Mouse (Mus musculus) urinary bladder, adult 2 months (tissue): Measurements from ENCODE around the gene Npdc1. TPM values are rescaled to one million over a fixed set of nuclear protein-coding genes. Genes with fewer than 3 reads are reported as not detected.
"Not testable (repeated sequence)": the region's sequence is repeated elsewhere in the genome, so short reads cannot be mapped to it uniquely, and the experiment has no call there.

Experiments
- DNase-seq: peaks from one replicate; pipeline ENCODE4 v3.0.0; 2022; ENCODE audit warnings: low spot score
- polyA plus RNA-seq: library from polyadenylated mRNA; depleted of rRNA; stranded (reverse); fragments of >200 nt; gene quantifications from 2 replicates; pipeline ENCODE4 v1.2.3, GENCODE M21; 2012

Npdc1 gene
- polyA plus RNA-seq, 1 experiment: 103 TPM

DNA sequence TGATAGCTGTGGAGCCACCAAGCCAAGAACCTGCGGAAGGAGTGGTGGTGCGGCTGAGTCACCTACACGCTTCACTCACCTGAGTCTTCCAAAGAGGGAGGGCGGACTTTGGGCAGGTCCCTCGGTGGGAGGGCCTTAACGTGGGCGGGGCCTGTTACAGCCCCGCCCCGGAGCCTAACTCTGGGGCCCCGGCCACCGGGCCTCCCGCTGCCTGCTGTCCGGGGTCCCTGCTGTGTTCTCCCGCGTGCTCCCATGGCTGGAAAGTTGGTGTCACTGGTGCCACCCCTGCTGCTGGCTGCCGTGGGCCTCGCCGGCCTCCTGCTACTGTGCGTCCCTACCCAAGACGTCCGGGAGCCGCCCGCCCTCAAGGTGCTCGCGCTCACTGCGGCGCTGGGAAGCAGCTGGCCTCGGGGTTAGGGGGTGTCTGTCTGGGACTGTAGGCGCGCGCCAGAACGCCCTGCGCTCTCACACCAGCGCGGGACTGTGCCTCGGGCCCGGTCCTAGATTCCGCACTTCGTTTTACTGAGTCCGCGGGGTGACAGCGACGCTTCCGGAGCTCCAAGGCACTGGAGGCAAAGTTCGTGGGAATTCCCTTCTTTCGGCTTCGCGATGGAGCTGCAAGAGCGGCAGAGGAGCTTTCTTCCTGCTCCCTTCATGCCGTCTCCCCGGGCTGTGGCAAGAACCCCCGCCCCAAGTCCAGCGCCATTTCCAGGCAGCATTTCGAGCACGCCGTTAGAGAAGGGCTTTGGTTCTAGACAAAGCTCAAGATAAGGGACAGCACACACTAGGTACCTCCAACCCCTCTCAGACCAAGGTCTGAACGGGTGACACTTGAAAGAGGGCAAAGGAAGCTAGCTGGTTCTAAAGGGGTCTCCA, 3.2 kb upstream of the Npdc1 start, which contains the start of gene Entpd2:
TSS of gene Entpd2 (plus strand) at position 154 of the 876 bp plus-strand sequence.
- DNase-seq: peak; percentile 60

DNA sequence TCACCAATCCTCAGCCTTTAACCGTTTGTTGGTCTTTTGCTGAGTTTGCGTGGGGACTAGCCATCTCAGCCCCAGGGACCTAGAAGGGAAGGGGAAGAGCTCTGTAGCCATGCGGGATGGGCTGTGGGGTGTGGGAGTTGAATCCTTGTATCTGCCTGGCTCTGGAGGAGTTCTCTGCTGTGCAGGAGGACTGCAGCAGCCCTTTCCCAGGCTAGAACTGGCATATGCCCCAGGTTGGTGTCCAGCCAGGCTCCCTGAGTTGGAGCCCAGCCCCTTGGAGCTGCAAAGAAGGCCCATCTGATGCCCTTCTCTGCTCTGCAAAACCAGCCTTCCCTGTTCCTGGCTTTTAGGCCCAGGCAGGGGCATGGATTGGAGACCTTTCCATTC, 2.6 kb upstream of the Npdc1 start:
- no peak for DNase-seq

DNA sequence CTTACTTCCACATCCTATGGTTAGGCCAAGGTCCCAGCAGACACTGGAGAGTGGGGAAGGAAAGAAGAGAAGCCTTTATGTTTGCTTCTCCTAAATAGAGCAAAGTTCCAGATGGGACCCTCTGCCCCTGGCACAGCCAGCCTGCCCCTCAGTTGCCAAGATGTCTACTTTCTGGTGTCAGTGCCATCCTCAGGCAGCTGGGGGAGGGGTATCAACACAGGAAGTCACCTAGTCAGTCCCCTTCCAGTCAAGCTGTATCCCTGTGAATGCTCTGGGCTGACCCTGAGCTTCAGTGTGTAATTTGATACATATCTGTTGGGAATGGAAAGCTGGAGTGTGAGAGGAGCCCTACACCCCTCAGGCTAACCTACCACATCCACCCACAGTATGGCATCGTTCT, 2.1 kb upstream of the Npdc1 start:
- no peak for DNase-seq

DNA sequence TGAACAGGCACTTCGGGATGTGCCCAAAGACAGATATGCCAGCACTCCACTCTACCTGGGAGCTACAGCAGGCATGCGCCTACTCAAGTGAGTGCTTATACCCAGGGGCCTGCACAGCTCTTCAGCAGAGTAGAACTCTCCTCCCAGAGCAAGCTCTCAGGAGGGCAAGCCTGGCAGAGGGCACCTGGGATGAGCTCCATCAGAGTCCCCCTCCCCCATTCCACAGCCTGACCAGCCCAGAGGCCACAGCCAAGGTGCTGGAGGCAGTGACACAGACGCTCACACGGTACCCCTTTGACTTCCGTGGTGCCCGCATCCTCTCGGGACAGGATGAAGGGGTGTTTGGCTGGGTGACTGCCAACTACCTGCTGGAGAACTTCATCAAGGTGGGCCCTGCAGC, 1.1 kb upstream of the Npdc1 start:
- DNase-seq: no peak

DNA sequence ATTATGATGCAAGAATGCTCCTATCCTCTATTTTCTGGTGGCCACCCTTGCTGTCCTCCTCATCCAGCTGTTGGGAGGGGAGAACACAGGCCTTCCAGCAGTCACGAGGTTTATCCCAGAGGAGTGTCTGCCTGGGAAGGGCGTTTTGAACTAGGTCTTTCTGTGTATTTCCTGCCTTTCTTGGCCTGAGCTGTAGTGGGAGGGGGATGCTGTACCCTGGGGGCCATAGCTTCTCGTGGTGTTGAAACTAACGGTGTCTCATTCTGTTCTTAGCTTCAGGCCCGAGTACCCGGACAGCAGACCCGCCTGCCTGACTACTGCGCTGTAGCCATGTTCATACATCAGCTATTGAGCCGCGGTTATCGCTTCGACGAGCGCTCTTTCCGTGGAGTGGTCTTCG, 1.1 kb downstream of the Npdc1 start:
- no peak for DNase-seq

DNA sequence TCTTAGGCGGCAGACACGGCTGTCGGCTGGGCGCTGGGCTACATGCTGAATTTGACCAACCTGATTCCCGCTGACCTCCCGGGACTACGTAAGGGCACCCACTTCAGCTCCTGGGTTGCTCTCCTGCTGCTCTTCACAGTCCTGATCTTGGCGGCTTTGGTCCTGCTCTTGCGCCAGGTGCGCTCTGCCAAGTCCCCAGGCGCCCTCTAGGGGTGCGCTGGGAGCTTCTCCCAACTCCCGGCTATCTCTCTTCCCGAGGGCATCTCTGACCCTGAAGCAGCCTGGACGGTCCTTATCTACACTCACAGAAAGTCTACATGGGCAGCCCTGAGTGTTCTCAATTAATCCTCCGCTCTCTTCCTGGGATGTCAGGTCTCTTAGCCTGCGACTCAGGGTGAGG, 1.6 kb downstream of the Npdc1 start:
- no peak for DNase-seq

DNA sequence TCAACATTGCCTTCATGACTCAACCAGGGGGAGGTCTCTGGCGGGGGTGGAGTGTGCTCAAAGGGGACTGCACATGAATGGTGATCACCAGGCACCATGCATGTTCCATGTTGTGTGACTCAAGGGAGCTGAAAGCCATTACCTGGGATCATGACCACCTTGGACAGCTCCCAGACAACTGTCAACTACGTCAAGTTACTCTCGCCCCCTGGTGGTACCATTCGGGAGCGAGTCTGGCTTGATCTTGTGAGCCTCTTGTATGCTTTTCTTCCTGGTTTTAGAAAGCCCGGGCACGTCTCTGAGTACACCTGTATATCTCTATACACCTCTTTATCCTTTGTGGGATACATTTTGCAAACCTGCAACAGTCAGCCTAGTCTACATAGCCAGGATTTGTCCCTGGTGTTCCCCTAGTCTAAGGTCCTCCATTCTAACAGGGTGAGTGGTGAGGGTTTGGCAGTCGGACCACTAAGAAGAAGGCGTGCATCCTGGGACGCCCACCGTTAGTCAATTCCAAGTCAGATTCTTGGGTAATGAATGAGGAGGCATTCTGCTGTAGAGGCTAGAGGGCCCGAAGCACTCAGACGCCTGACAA, 3.3 kb downstream of the Npdc1 start:
- DNase-seq: no peak

DNA sequence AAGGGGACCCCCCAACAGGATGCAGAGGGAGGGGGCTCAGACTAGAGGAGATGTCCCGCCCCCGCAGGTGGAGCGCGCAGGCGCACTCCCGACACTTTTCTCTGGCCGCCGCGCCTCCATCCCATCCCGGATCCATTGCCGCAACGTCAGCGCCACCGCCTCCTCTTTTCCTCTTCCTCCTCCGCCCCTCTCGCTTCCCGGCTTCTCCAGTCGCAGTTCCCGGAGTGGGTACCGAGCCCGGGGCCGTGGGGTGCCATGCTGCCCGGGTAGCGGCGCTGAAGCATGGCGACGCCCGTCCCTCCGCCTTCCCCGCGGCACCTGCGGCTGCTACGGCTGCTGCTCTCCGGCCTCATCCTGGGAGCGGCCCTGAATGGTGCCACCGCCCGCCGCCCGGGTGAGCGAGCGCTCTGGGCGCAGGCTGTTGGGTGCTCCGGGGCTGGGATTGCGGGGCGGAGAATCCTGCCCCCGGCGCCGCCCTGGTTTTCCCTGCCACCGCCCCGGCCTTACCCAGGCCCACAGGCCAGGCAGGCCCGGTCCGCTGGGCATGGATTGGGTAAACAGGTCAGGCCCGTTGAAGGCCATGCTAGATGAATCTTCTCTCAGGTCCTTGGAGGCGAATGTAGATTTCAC, 3.9 kb downstream of the Npdc1 start:
- peak; percentile 56 for DNase-seq

DNA sequence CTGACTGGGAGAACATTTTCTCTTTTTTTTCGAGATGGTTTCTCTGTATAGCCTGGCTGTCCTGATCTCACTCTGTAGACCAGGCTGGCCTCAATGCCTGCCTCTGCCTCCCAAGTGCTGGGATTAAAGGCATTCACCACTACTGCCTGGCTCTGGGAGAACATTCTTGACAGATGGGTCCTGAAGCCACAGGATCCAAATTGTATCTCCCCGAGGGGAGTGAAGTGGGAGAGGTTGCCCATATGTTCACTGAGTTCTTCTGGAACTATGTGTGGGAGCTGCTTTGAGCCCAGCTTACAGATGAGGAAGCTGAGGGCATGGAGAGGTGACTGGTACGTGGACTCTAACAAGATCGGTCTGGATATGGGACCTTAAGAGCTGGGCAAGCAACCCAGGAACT, 4.8 kb downstream of the Npdc1 start:
- DNase-seq: no peak

DNA sequence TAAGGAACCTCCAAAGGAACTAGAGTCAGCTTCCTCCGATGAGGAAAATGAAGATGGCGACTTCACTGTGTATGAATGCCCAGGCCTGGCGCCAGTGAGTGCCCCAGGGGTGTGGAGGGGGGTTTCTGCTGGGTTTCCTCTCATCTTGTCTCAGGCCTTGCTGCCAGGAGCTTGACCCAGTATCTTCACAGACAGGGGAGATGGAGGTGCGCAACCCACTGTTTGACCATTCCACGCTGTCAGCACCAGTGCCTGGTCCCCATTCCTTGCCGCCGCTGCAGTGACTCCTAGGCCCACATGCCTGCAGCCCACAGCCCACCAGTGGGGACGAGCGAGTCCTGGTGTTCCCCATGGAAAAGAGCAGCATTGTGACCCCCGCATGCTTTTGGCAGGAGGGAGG, 9.8 kb downstream of the Npdc1 start:
- DNase-seq: no peak

DNA sequence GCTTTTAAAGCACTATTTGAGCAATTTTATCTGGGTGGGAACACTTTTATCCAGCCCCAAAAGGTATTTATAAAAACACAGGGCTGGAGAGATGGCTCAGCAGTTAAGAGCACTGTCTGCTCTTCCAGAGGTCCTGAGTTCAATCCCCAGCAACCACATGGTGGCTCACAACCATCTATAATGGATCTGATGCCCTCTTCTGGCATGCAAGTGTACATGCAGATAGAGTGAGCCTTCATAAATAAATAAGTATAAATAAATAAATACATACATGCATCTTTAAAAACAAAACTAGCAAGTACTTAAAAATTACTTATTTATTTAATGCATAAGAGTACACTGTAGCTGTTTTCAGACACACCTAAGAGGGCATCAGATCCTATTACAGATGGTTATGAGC, 14.3 kb downstream of the Npdc1 start:
- not testable (repeated sequence) for DNase-seq

DNA sequence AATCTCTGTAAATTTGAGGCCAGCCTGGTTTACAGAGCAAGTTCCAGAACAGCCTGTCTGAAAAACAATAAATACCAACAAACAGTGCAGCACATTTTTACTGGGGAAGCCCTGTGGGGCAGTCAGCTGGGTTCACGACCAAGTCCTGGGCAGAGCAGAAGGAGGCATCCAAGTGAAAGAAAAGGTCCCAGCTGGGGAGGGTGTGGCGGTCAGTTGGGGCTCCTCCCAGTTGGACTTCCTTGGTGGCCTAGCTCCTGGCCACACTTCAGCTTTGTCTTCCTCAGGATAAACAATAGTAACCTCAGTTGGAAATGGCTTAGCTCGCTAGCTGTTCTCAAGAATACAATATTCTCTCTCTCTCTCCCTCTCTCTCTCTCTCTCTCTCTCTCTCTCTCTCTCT, 18.3 kb downstream of the Npdc1 start:
- no peak for DNase-seq

DNA sequence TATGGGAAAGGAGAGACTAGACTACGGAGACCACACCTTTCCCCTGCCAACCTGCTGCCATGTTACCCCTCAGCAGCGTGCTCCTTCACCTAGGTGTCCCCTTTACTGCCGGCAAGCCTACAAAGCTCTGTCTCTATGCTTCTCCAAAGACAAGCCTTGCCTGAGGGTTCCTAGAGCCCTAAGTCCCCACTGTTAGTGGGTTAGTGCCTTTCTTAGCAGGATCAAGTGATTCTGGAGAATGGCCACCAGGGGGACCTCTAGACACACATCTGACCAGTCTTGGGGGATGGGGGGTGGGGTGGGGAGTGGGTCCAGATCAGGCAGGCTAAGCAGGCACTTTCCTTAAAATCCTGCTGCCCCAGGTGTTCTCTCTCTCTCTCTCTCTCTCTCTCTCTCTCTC, 22.7 kb downstream of the Npdc1 start:
- no peak for DNase-seq

DNA sequence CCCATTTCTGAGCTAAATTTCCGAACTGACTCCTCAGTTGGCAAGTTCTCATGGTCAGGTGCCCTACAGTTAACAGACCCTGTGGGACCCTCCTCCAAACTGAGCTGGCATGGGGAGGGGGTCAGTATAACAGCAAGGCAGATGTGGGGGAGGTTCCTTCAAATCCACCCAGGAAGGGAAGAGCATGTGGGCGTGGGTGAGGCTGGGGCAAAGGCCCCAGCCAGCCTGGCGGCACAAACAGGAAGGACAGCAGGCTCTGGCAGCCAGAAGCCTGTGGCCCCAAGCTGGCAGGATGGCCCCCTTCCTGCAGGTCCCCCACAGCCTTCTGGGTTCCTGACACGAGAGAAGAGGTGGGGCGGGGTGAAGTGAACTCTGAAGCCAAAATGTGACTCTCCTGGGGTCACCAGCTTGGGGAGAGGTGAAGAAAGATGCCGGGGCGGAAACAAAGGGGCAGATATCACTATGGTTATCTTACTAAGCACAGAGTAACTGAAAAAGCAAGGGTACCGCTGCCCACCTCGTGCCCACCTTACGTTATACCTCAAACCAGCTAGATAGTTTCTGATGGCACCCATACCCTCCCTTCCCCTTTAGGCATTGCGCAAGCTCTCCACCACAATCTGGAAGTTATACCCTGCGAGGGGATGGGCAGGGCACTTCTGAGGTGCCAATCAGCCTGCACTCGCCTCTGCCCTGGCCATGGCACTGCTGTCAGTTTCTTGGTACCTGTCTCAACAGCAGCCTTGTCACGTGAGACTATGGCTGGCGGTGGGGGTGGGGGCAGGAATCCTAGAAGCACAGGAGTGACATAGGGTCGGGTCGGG, 23.6 kb downstream of the Npdc1 start, which contains the start of gene Fut7:
TSS of gene Fut7 (plus strand) at position 681 of the 824 bp plus-strand sequence.
- DNase-seq: no peak

DNA sequence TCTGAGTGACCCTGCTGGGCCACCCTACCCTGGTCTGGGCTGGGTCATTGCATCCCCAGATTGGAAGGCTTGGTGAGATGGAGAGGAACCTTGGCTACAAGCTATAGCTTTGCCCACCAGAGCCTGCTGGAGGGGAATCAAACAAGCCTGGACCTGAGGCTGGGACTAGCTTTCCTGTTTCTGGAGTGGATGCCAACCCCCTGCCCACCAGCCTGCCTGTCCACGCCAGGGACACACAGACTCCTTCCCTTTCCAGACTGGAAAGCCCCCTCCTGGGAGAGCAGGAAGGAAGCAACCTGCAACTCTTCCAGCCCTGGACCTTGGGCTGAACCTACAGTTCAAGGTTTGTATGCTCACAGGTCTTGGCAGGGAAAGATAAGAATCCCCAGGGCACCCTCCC, 24.5 kb downstream of the Npdc1 start:
- DNase-seq: no peak

DNA sequence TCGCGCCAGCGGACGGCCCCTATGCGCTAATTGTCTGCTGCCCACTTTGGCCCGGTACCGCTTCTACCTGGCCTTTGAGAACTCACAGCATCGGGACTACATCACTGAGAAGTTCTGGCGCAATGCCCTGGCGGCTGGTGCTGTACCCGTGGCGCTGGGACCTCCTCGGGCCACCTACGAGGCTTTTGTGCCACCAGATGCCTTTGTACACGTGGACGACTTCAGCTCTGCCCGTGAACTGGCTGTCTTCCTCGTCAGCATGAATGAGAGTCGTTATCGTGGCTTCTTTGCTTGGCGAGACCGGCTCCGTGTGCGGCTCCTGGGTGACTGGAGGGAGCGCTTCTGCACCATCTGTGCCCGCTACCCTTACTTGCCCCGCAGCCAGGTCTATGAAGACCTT, 26.3 kb downstream of the Npdc1 start:
- DNase-seq: no peak

DNA sequence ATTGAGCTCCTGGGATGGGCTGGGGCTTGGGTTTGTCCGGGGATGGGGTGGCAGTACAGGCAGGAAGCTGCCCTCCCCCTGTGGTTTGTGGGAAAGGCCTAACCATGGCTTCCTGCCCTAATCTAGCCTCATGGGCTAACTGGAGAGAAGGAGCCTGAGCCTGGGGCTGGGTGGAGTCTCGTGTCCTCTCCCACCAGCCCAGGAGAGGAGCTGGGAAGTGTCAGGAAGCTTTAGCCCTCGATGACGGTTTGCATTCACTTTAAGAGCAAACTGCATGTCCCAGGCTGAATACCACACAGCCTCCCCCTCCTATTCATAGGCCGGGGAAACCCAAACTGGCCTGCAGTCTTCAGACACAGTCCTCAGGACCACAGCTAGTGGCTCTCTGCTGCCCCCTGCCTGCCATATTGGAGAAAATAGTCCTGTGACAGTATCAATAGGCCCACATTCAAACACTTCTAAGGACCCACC, 27.6 kb downstream of the Npdc1 start:
- DNase-seq: no peak

DNA sequence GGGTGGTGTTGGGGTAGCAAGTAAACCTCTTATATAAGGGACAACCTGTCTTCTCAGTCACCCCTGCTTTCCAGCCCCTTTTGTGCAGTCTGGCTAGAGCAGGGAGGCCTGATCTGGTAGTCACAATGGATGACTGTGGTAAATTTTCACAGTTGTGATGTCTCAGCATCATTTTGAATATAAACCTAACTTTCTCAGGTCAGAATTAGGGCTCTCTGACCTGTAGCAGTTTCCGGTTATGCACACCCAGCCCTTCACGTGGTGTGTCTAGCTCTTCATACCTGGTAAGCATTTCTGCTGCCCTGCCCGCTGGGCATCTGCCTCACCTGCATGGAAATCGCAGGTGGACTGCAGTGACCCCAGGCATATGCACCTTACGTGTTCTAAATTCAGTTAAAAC, 28.1 kb downstream of the Npdc1 start:
- DNase-seq: no peak

DNA sequence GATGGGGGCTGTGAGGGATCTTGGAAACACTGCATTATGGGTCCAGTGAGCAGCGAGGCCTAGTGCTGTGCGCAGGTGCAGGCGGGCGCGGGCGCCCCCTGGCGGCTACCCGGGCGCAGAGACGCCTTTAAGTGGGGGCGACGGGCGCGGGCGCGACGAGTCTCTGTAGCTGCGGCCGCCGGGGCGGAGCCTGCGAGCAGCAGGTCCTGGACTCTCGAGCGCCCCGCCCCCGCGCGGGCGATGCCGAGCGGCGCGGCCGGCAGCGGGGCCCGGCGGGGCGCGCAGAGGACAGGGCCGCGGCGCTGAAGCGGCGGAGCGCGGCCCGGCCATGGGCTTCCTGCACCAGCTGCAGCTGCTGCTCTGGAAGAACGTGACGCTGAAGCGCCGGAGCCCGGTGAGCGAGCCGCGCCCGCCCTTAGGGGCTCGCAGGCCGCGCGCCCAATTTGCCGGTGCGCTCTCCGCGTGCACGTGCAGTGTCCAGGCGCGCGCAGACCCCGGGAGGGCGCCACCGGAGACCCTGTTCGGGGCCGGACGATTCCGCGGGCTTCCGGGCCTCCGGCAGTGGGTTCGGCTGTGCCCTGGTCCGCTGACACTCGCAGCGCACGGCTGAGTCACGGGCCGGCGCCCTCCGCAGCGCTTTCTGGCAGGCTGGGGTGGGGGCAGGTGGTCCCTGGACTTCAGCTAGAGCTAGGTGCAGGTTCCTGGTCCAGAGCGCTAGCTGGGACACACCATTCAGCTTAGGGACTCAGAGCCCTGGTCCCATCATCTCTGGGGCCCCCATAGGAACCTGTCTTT, 29.5 kb downstream of the Npdc1 start, which contains the start of gene Abca2:
TSS of gene Abca2 (plus strand) at position 262 of the 795 bp plus-strand sequence.
- DNase-seq: peak; percentile 91

DNA sequence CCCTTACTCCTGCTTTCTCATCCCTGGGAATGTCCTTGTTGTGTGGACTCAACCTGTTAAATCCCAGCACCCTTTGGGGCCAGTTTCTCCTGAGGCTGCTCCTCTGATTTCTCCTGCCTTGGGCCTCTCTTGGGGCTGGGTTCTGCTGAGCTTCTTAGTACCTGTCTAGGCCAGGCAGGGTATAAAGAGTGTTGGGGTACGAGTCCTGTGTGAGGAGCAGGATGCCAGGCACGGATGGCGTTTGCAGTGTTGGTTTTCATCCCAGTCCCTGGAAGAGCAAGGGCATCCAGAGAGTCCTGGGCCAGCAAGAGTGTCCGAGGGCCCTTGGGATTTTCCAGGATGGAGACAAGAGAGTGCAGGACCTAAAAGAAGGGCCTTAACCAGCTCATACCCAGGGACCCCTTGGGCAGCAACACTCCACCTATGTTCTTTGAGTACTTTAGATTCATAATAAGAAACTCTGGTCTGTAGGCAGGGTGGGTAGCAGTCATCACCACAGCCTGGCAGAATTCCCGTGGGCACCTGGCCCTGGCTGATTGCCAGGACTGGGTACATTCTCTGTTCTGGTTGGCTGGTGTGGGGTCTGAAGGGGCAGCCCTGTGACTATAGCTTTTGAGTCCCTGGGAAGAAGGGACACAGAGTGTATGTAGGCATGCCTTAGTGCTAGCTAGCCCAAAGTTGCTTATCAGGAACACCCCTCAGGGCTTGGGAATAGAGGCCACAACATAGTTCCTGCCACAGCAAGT, 30.5 kb downstream of the Npdc1 start:
- DNase-seq: no peak
